Mouse (Mus musculus) frontal cortex, postnatal 25 days (tissue): ENCODE measurements around the gene Phgr1.

ENCODE experiments used
- DNase-seq, 2 experiments: peaks; one replicate each; pipeline ENCODE4 v3.0.0; 2022; ENCODE audit warnings: low spot score in 2 of 2

Phgr1 gene

GRCm38 (mm10) chr2:118822800-118823199 is 50.2 kb downstream of the Phgr1 start:
- no peak for DNase-seq

DNA sequence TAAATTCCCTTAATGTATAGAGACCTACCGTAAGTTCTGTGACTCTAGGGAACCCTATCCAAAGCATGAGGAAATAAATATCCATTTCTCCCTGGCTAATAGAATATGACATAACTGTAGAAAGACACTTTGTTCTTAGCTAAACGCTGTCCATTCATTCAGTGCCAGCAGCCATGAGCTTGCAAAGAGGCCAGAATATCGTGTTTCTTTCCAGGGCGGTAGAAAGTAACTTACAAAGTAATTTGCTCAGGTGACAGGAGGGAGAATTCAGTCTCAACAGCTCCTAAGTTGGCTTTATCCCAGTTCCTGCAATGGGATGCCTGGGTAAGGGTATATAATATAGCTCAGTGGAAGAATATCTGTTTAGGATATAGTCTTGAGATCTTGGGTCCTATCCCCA is 51.8 kb downstream of the Phgr1 start:
- DNase-seq: no peak
